ENCODE assay signal across 18 mouse cellular contexts in the genomic region with DNA sequence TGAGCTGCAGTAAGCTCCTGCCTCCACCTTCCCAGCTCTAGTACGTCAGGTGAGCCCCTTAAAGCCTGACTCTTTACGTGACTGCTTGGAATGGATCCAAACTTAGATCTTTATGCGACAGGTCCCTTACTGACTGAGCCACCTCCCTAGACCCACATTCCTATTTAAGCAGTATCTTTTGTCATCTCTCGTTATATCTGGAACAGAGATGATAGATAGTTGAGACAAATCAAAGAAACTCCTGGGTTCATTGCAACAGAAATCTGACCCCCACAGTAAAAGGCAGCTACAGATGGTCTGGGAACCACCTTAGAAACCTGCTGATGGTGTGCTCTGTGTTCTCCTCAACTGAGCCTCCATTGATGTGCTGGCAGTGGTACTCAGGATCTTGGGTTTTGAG. TPM values are rescaled to one million over a fixed set of nuclear protein-coding genes. Genes with fewer than 3 reads are reported as not detected.
"Had no signal": no experiment of that assay in that cellular context is flagged by ENCODE, and none has a peak within 500 bp of the region (broad histone marks: within the 10 kb centered on the region; RNA-seq: fewer than 3 reads in every experiment).

No protein-coding gene starts in this region.

- H3K27ac ChIP-seq: liver, embryonic 13.5 days; liver, embryonic 15.5 days; lung, embryonic 15.5 days; macrophage; midbrain, embryonic 13.5 days; midbrain, embryonic 15.5 days; neural tube, embryonic 12.5 days had no signal

- H3K27me3 ChIP-seq: liver, embryonic 13.5 days; liver, embryonic 15.5 days; lung, embryonic 15.5 days; megakaryocyte, embryonic 14.5 days; midbrain, embryonic 13.5 days; midbrain, embryonic 15.5 days; neural tube, embryonic 12.5 days had no signal

- H3K36me3 ChIP-seq: liver, embryonic 13.5 days; liver, embryonic 15.5 days; lung, embryonic 15.5 days; midbrain, embryonic 13.5 days; midbrain, embryonic 15.5 days; neural tube, embryonic 12.5 days had no signal

- H3K4me2 ChIP-seq: liver, embryonic 13.5 days; liver, embryonic 15.5 days; lung, embryonic 15.5 days; midbrain, embryonic 11.5 days; midbrain, embryonic 13.5 days; midbrain, embryonic 15.5 days; neural tube, embryonic 12.5 days had no signal

- H3K9me3 ChIP-seq: liver, embryonic 13.5 days; liver, embryonic 15.5 days; lung, embryonic 15.5 days; midbrain, embryonic 13.5 days; midbrain, embryonic 15.5 days; neural tube, embryonic 12.5 days had no signal

- H3K9ac ChIP-seq: liver, embryonic 13.5 days; liver, embryonic 15.5 days; liver, postnatal 0 days; lung, embryonic 15.5 days; midbrain, embryonic 13.5 days; midbrain, embryonic 15.5 days; neural tube, embryonic 12.5 days had no signal

- DNase-seq: liver, embryonic 13.5 days; liver, postnatal 0 days; lung, adult 2 months; lung, postnatal 14 days; lung, postnatal 36 days; right cerebral cortex, postnatal 25 days; right cerebral cortex, postnatal 4 days; spleen, adult 18-20 months had no signal

- ATAC-seq: liver, postnatal 0 days; lung, postnatal 0 days; midbrain, embryonic 13.5 days; midbrain, embryonic 15.5 days had no signal

- H3K4me1 ChIP-seq: megakaryocyte, embryonic 14.5 days; midbrain, embryonic 13.5 days; midbrain, embryonic 15.5 days had no signal

- H3K4me3 ChIP-seq: liver, embryonic 13.5 days; liver, embryonic 15.5 days; lung, embryonic 15.5 days; megakaryocyte, embryonic 14.5 days; midbrain, embryonic 13.5 days; midbrain, embryonic 15.5 days; neural tube, embryonic 12.5 days had no signal

RNA-seq across cellular contexts. Expression of a gene that starts 59.6 kb away (rescaled TPM):
- total RNA-seq: midbrain, postnatal 0 days had no signal
